Comparison of ENCODE assay signal across 7 mouse cellular contexts in genomic region chr6:115360776-115361605, GRCm38 (mm10). TPM values are rescaled to one million over a fixed set of nuclear protein-coding genes. Genes with fewer than 3 reads are reported as not detected.
DNase-seq lines count a peak whose midpoint lies in the region; ATAC-seq lines count a peak whose summit lies in the region.

TSS of gene Pparg (plus strand) at chr6:115360951.

- no peaks in the 10 kb centered on the region for H3K9me3 ChIP-seq in hindbrain, embryonic 15.5 days
- H3K9me3 ChIP-seq in limb, embryonic 11.5 days (ENCODE audit: control insufficient read depth, low read length) = no peaks in the 10 kb centered on the region; the same call in 1 of the 2 replicates
- peaks cover 8% of the 10 kb centered on the region for H3K9me3 ChIP-seq in midbrain, embryonic 10.5 days (replicated peaks)

- peak; percentile 72 for DNase-seq in adrenal gland, postnatal 14 days
- DNase-seq in cerebellum, postnatal 4 days (ENCODE audit: low spot score in 2 of 2) = peak; percentile 21 to 30
- DNase-seq in gastrocnemius, postnatal 10 days = peak; percentile 54
- DNase-seq in limb, embryonic 11.5 days (ENCODE audit: low spot score) = peak; percentile 66
- DNase-seq in midbrain, embryonic 10.5 days (ENCODE audit: low spot score) = peak; percentile 65
- DNase-seq in spleen, postnatal 4 days (ENCODE audit: low spot score in 2 of 2) = peak; percentile 14 to 68

- H3K4me2 ChIP-seq in hindbrain, embryonic 15.5 days = peak within 1 kb of the TSS; percentile 100
- peak within 1 kb of the TSS; percentile 99 for H3K4me2 ChIP-seq in limb, embryonic 11.5 days (ENCODE audit: low read depth, severe bottlenecking)

- H3K27ac ChIP-seq in hindbrain, embryonic 15.5 days (replicated peaks) = no peak within 1 kb of the TSS
- no peak within 1 kb of the TSS for H3K27ac ChIP-seq in limb, embryonic 11.5 days (replicated peaks; ENCODE audit: low read depth, low read length)
- no peak within 1 kb of the TSS for H3K27ac ChIP-seq in midbrain, embryonic 10.5 days (replicated peaks)

- peaks cover 18% of the 10 kb centered on the region for H3K27me3 ChIP-seq in hindbrain, embryonic 15.5 days
- peaks cover 16% of the 10 kb centered on the region for H3K27me3 ChIP-seq in limb, embryonic 11.5 days (ENCODE audit: control insufficient read depth, insufficient read depth, low read length)
- H3K27me3 ChIP-seq in midbrain, embryonic 10.5 days (ENCODE audit: low read depth, poor library complexity, severe bottlenecking) = peaks cover 49% of the 10 kb centered on the region

- peak within 1 kb of the TSS; percentile 67 for H3K4me3 ChIP-seq in hindbrain, embryonic 15.5 days
- peak within 1 kb of the TSS; percentile 53 for H3K4me3 ChIP-seq in limb, embryonic 11.5 days (ENCODE audit: low read depth, low read length)
- peak within 1 kb of the TSS; percentile 77 for H3K4me3 ChIP-seq in midbrain, embryonic 10.5 days

- under 1% methylated on average over 75 of the region's 76 CpGs for WGBS in hindbrain, embryonic 15.5 days
- WGBS in limb, embryonic 11.5 days = under 1% methylated on average over 70 of the region's 76 CpGs
- under 1% methylated on average over 76 of the region's 76 CpGs for WGBS in midbrain, embryonic 10.5 days

- peak within 1 kb of the TSS; percentile 50 for H3K9ac ChIP-seq in hindbrain, embryonic 15.5 days
- H3K9ac ChIP-seq in limb, embryonic 11.5 days (ENCODE audit: low read length) = peak within 1 kb of the TSS; percentile 55; the same call in 1 of the 2 replicates

- H3K36me3 ChIP-seq in hindbrain, embryonic 15.5 days = no peaks in the 10 kb centered on the region
- no peaks in the 10 kb centered on the region for H3K36me3 ChIP-seq in limb, embryonic 11.5 days (ENCODE audit: control insufficient read depth, insufficient read depth, low read length)
- H3K36me3 ChIP-seq in midbrain, embryonic 10.5 days = no peaks in the 10 kb centered on the region

- peaks cover 17% of the 10 kb centered on the region for H3K4me1 ChIP-seq in hindbrain, embryonic 15.5 days (replicated peaks)
- H3K4me1 ChIP-seq in limb, embryonic 11.5 days (ENCODE audit: control insufficient read depth, insufficient read depth, low read length) = peaks cover 2% of the 10 kb centered on the region; the same call in 1 of the 2 replicates
- H3K4me1 ChIP-seq in midbrain, embryonic 10.5 days = peaks cover 17% of the 10 kb centered on the region

- ATAC-seq in hindbrain, embryonic 15.5 days (ENCODE audit: low FRiP score, low read depth) = peak; percentile 76
- peak; percentile 62; the same call in 1 of the 2 replicates for ATAC-seq in limb, embryonic 11.5 days (ENCODE audit: insufficient number of reproducible peaks, low FRiP score, low TSS enrichment, low read depth)

RNA-seq across cellular contexts. Expression of gene Pparg, which starts in this region (rescaled TPM):
- total RNA-seq in adrenal gland, postnatal 14 days (2021) = 129 and 133 TPM in 2 replicates
- total RNA-seq in gastrocnemius, postnatal 10 days (2021) = 1 to 10 TPM; 4.8 to 5.0 TPM
- 0.58 and 0.73 TPM in 2 replicates for polyA plus RNA-seq in hindbrain, embryonic 15.5 days (2015; fragmentation: Nextera tagmentation; extraction: Ambion mirVana)
- polyA plus RNA-seq in limb, embryonic 11.5 days (2014; fragmentation: Nextera tagmentation; extraction: Ambion mirVana) = 0.21 and 0.38 TPM in 2 replicates
- 0.06 TPM in 1 of 2 replicates, not detected in the other for polyA plus RNA-seq in midbrain, embryonic 10.5 days (2016; fragmentation: Nextera tagmentation; extraction: Ambion mirVana)

Comparison
In these comparisons a context has a peak if more than half of its experiments do, and no peak if none do; other contexts are left out.
1. RNA of gene Pparg (total RNA-seq): 129 to 133 TPM in adrenal gland, postnatal 14 days; 4.8 to 5.0 TPM in gastrocnemius, postnatal 10 days; every median in the first group is over 10 times any median in the second.
2. Peak in ATAC-seq, H3K4me3 ChIP-seq, H3K9ac ChIP-seq and H3K4me2 ChIP-seq in hindbrain, embryonic 15.5 days; RNA of the gene not detected or under 1 TPM.
3. Peak in DNase-seq, ATAC-seq, H3K4me3 ChIP-seq, H3K9ac ChIP-seq and H3K4me2 ChIP-seq in limb, embryonic 11.5 days; RNA of the gene not detected or under 1 TPM.
4. Peak in DNase-seq and H3K4me3 ChIP-seq in midbrain, embryonic 10.5 days; RNA of the gene not detected or under 1 TPM.
5. Peak in every context shown above with its lines, with median percentiles within 50 percentile points of each other: DNase-seq and H3K4me3 ChIP-seq.